Mouse (Mus musculus): ENCODE measurements around the gene Arfgap1.

GRCm38 (mm10) chr2:180940187-180940586, 26.8 kb upstream of the Arfgap1 start:
- TF ChIP-seq GATA1 (IDR thresholded peaks at IDR 0.05; ENCODE audit: borderline replicate concordance, low read length) (no peak), FLI1 (IDR thresholded peaks at IDR 0.05; ENCODE audit: low read length) (no peak)
